Mouse (Mus musculus): ENCODE data around the gene Zdhhc19.

GRCm38 (mm10) chr16:32454646-32455045, 41.4 kb upstream of the Zdhhc19 start:
- TF ChIP-seq CTCF (IDR thresholded peaks at IDR 0.05; ENCODE audit: borderline replicate concordance, extremely low read depth, insufficient read depth, insufficient read length): no peak
- TF ChIP-seq POLR2A (IDR thresholded peaks at IDR 0.05; ENCODE audit: borderline replicate concordance, extremely low read depth, insufficient read depth, insufficient read length, poor library complexity, severe bottlenecking): no peak

Measured in brain, embryonic 14.5 days (tissue).